Mouse (Mus musculus) neural tube, embryonic 10.5 days (tissue): ENCODE measurements around the gene Eif4e2.

Experiments used
- DNase-seq: peaks from one replicate; pipeline ENCODE4 v3.0.0-alpha.2; 2017; ENCODE audit warnings: low spot score; ENCODE audit errors: extremely low spot score

Eif4e2 gene

GRCm38 (mm10) chr1:87259316-87259715 is 45.6 kb downstream of the Eif4e2 start:
- DNase-seq: no peak

- DNase-seq: no peak
Observed at GRCm38 (mm10) chr1:87263257-87263656, 49.5 kb downstream of the Eif4e2 start.

GRCm38 (mm10) chr1:87263796-87264133 is 50.1 kb downstream of the Eif4e2 start:
- no peak for DNase-seq

- DNase-seq: peak; percentile 79
Observed at GRCm38 (mm10) chr1:87264134-87265006, 50.7 kb downstream of the Eif4e2 start, which contains the start of gene Efhd1. TSS of gene Efhd1 (plus strand) at chr1:87264363.

GRCm38 (mm10) chr1:87265200-87265599 is 51.5 kb downstream of the Eif4e2 start:
- DNase-seq: peak; percentile 35

- DNase-seq: no peak
Observed at GRCm38 (mm10) chr1:87266296-87267090, 52.8 kb downstream of the Eif4e2 start.

GRCm38 (mm10) chr1:87270204-87270603 is 56.5 kb downstream of the Eif4e2 start:
- no peak for DNase-seq

- peak; percentile 35 for DNase-seq
Observed at GRCm38 (mm10) chr1:87270641-87271467, 57.1 kb downstream of the Eif4e2 start.

GRCm38 (mm10) chr1:87271596-87271995 is 57.9 kb downstream of the Eif4e2 start:
- DNase-seq: no peak

GRCm38 (mm10) chr1:87272462-87272861 is 58.7 kb downstream of the Eif4e2 start:
- no peak for DNase-seq

- no peak for DNase-seq
Observed at GRCm38 (mm10) chr1:87273514-87273942, 59.8 kb downstream of the Eif4e2 start.

GRCm38 (mm10) chr1:87274134-87274533 is 60.4 kb downstream of the Eif4e2 start:
- DNase-seq: no peak

GRCm38 (mm10) chr1:87275151-87275550 is 61.4 kb downstream of the Eif4e2 start:
- no peak for DNase-seq

- no peak for DNase-seq
Observed at GRCm38 (mm10) chr1:87276056-87276455, 62.3 kb downstream of the Eif4e2 start.

- DNase-seq: no peak
Observed at GRCm38 (mm10) chr1:87280281-87280680, 66.6 kb downstream of the Eif4e2 start.

- DNase-seq: peak; percentile 29
Observed at GRCm38 (mm10) chr1:87281599-87282412, 68.1 kb downstream of the Eif4e2 start.

GRCm38 (mm10) chr1:87282413-87282788 is 68.7 kb downstream of the Eif4e2 start:
- no peak for DNase-seq

- DNase-seq: no peak
Observed at GRCm38 (mm10) chr1:87283410-87283960, 69.8 kb downstream of the Eif4e2 start.

GRCm38 (mm10) chr1:87287105-87287504 is 73.4 kb downstream of the Eif4e2 start:
- DNase-seq: no peak
